Mouse (Mus musculus) brain, adult 10 weeks (tissue): ENCODE data around the gene Zfp710. TPM values are rescaled to one million over a fixed set of nuclear protein-coding genes. Genes with fewer than 3 reads are reported as not detected.

Experiments used
- polyA plus RNA-seq: library from polyadenylated mRNA; stranded (reverse); fragments of 350-450 nt; fragmentation: Illumina TruSeq; extraction: RNeasy Lipid Tissue Mini Kit (QIAGEN cat#74804); gene quantifications from one replicate; pipeline ENCODE4 v1.2.3, GENCODE M21; 2015; ENCODE audit warnings: low read depth, low replicate concordance

Zfp710 gene
- 11.7 TPM for polyA plus RNA-seq

DNA sequence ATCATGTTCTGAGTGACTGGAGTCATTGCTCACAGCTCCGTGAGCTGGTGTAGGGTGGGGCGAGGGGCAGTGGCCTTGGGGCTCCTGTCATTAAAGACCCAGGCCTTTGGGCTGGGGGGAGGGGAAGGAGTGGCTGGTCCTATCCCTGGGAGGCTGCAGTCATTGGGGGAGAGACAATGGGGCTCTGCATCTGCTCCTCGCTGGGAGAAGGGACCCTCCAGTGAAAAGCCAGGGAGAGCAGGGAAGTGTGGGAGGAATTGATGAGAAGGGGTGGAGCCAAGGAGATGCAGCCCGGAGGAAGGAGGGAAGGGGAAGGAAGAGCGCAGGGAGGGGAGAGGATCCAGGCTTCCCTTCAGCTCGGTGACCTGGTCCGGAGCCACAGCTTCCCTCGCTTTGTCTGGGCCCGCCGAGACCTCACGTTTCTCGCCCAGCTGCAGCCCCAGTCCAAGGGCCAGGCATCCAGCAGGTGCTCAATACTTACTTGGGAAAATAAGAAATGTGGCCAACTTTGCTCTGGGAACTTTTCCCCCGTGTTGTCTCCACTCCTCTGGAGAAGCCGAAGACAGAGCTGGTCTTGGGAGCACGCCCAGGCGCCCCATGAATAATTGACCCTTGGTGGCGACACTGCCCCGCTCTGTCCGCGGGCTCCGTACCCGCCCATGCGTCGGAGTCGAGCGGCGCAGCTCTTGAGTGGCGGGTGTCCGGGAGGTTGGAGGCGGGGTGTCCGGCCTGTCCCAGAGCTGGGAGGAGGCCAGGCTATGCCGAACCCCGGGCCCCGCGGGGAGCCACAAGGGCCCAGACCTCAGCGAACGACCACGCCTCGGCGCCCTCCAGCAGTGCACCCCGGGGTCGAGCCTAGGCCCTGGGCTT lies at the start of gene Zfp710:
TSS of gene Zfp710 (plus strand) at position 294 of the 870 bp plus-strand sequence.

DNA sequence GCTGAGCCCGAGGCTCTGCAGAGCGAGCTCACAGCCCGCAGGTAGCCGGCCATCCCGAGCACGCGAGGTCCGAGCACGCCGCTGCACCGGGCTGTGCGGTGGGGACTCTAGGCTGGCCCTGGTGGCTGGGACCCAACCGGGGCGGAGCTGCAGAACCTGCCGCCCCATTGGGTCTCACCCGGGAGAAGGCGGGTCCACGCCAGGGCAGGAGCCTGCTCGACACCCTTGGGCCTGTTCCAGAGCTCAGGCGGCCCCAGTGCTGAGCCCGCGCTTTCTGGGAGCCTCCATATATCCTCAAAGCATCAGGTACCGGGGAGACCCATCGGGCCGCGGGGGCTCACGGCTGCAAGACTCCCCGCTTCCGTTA lies 90.6 kb downstream of the Zfp710 start, which contains the start of gene Idh2:
TSS of gene Idh2 (minus strand) at position 169 of the 367 bp plus-strand sequence.

Other genes starting within 250 kb of the Zfp710 start
- gene Mesp1, start 231.0 kb upstream of the Zfp710 start, polyA plus RNA-seq, result not detected
- gene Mesp2, start 214.1 kb upstream of the Zfp710 start, polyA plus RNA-seq, result 0.39 TPM
- 3.5 TPM for gene Anpep, start 163.8 kb upstream of the Zfp710 start, polyA plus RNA-seq
- 31.8 TPM for gene Ap3s2, start 104.2 kb upstream of the Zfp710 start, polyA plus RNA-seq
- 19.3 TPM for gene Arpin, start 89.5 kb upstream of the Zfp710 start, polyA plus RNA-seq
- gene Idh2, start 90.6 kb downstream of the Zfp710 start, polyA plus RNA-seq, result 62.9 TPM
- 6.8 TPM for gene Sema4b, start 162.0 kb downstream of the Zfp710 start, polyA plus RNA-seq
- gene Cib1, start 208.0 kb downstream of the Zfp710 start, polyA plus RNA-seq, result 41.7 TPM
- 5.0 TPM for gene Gdpgp1, start 208.1 kb downstream of the Zfp710 start, polyA plus RNA-seq
- 0.54 TPM for gene Ttll13, start 221.6 kb downstream of the Zfp710 start, polyA plus RNA-seq
- gene Ngrn, start 236.4 kb downstream of the Zfp710 start, polyA plus RNA-seq, result 62.8 TPM
- 17.2 TPM for gene Vps33b, start 244.8 kb downstream of the Zfp710 start, polyA plus RNA-seq